Mouse (Mus musculus) adipose tissue, adult 10 weeks (tissue): ENCODE data around the gene Rnase10. TPM values are rescaled to one million over a fixed set of nuclear protein-coding genes. Genes with fewer than 3 reads are reported as not detected.

Experiments used
- polyA plus RNA-seq: library from polyadenylated mRNA; stranded (reverse); fragments of 350-450 nt; fragmentation: Illumina TruSeq; extraction: RNeasy Lipid Tissue Mini Kit (QIAGEN cat#74804); gene quantifications from one replicate; pipeline ENCODE4 v1.2.3, GENCODE M21; 2014; ENCODE audit warnings: low read depth, low replicate concordance

Gene Rnase10
- polyA plus RNA-seq, result 2,147 TPM

GRCm38 (mm10) chr14:51007152-51007801 is at the start of gene Rnase10:
Gene Rnase10 (plus strand): TSS chr14:51007751.

GRCm38 (mm10) chr14:51041769-51042168 is 34.2 kb downstream of the Rnase10 start, which contains the start of gene Rnase9:
Gene Rnase9 (minus strand): TSS chr14:51041869.

GRCm38 (mm10) chr14:51050063-51050462 is 42.5 kb downstream of the Rnase10 start, which contains the start of gene Rnase11:
Gene Rnase11 (minus strand): TSS chr14:51050163.

GRCm38 (mm10) chr14:51057401-51057831 is 49.9 kb downstream of the Rnase10 start, which contains the start of gene Rnase12:
Gene Rnase12 (minus strand): TSS chr14:51057661.

Other genes starting within 250 kb of the Rnase10 start
- 33.6 TPM for gene Ttc5, start 222.2 kb upstream of the Rnase10 start, polyA plus RNA-seq
- not detected for gene Ccnb1ip1, start 200.0 kb upstream of the Rnase10 start, polyA plus RNA-seq
- gene Parp2, start 199.9 kb upstream of the Rnase10 start, polyA plus RNA-seq, result 33.7 TPM
- 28.4 TPM for gene Tep1, start 137.2 kb upstream of the Rnase10 start, polyA plus RNA-seq
- gene Klhl33, start 110.2 kb upstream of the Rnase10 start, polyA plus RNA-seq, result 1.9 TPM
- 66.1 TPM for gene Osgep, start 82.9 kb upstream of the Rnase10 start, polyA plus RNA-seq
- gene Apex1, start 82.8 kb upstream of the Rnase10 start, polyA plus RNA-seq, result 65.9 TPM
- 62.6 TPM for gene Pip4p1, start 76.9 kb upstream of the Rnase10 start, polyA plus RNA-seq
- 85.6 TPM for gene Pnp, start 76.7 kb upstream of the Rnase10 start, polyA plus RNA-seq
- 94.9 TPM for gene Gm49342, start 63.2 kb upstream of the Rnase10 start, polyA plus RNA-seq
- gene Pnp2, start 51.8 kb upstream of the Rnase10 start, polyA plus RNA-seq, result 6.4 TPM
- gene Rnase9, start 34.1 kb downstream of the Rnase10 start, polyA plus RNA-seq, result 2,038 TPM
- gene Rnase11, start 42.4 kb downstream of the Rnase10 start, polyA plus RNA-seq, result 24.1 TPM
- gene Rnase12, start 49.9 kb downstream of the Rnase10 start, polyA plus RNA-seq, result 742 TPM
- not detected for gene Olfr750, start 66.7 kb downstream of the Rnase10 start, polyA plus RNA-seq
- gene Rnase4, start 83.3 kb downstream of the Rnase10 start, polyA plus RNA-seq, result 182 TPM
- gene Ang, start 83.4 kb downstream of the Rnase10 start, polyA plus RNA-seq, result 18.2 TPM
- gene Eddm3b, start 106.7 kb downstream of the Rnase10 start, polyA plus RNA-seq, result 270 TPM
- gene Rnase6, start 116.2 kb downstream of the Rnase10 start, polyA plus RNA-seq, result 13.8 TPM
- gene Rnase1, start 139.0 kb downstream of the Rnase10 start, polyA plus RNA-seq, result 1.8 TPM
- not detected for gene Rnase2b, start 154.5 kb downstream of the Rnase10 start, polyA plus RNA-seq
- not detected for gene Ang2, start 191.4 kb downstream of the Rnase10 start, polyA plus RNA-seq
- gene Ear14, start 195.6 kb downstream of the Rnase10 start, polyA plus RNA-seq, result not detected
- 1.1 TPM for gene Rnase2a, start 248.4 kb downstream of the Rnase10 start, polyA plus RNA-seq